Mouse (Mus musculus): ENCODE data around the gene Recql. TPM values are rescaled to one million over a fixed set of nuclear protein-coding genes. Genes with fewer than 3 reads are reported as not detected.

Gene Recql
- 18.8 and 22.1 TPM in 2 replicates for polyA plus RNA-seq (2015; fragmentation: Nextera tagmentation; extraction: Ambion mirVana)

DNA sequence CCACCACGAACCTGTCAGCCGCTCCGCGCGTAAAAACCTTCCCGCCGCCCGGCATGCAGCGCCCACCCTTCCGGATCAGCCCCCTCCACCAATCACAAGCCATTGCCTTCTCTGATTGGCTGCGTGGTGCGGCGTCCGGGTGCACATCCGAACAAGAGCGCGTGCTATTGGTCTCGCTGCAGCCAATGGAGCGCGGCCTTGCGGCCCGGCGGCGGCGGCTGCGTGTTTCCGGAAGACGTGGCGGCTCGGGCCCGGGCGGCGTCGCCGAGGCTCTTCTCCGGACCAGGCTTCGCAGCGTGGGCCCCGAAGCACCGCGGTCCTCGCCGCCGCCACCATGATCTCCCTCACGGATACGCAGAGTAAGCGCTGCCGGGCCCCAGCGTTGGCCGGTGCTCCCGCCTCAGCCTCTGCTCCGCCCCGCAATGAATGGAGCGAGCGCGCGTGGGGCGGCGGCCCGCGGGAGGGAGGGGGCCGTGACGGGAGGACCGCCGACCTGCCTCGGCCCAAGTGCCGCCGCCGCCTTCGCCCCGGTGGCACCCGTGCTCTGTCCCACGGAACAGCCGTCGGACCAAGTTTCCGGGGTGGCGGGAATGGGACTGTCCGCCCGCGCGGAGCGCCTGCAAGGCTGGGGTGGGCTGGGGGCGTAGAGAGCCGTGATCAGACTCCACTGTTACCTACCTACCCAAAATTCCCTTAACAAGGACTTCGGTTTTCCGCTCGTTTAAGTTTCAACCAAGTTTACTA, at the start of gene Recql, which contains the start of gene Golt1b:
Gene Recql (minus strand): TSS at position 77 of the 744 bp plus-strand sequence.
Gene Golt1b (plus strand): TSS at position 211 of the 744 bp plus-strand sequence.
- ATAC-seq (ENCODE audit: low read depth) (peak; percentile 99), DNase-seq (peak; percentile 95)
- under 1% methylated on average over 87 of the region's 87 CpGs for WGBS (ENCODE audit: insufficient replicate concordance)
- Histone ChIP-seq H3K4me3 (replicated peaks) (peak within 1 kb of the TSS; percentile 94), H3K27ac (peak within 1 kb of the TSS; percentile 83), H3K27me3 (no peaks in the 10 kb centered on the region), H3K9me3 (replicated peaks) (no peaks in the 10 kb centered on the region), H3K36me3 (peaks cover 3% of the 10 kb centered on the region), H3K9ac (peak within 1 kb of the TSS; percentile 92), H3K4me1 (replicated peaks) (peaks cover 44% of the 10 kb centered on the region), H3K4me2 (peak within 1 kb of the TSS; percentile 79)

DNA sequence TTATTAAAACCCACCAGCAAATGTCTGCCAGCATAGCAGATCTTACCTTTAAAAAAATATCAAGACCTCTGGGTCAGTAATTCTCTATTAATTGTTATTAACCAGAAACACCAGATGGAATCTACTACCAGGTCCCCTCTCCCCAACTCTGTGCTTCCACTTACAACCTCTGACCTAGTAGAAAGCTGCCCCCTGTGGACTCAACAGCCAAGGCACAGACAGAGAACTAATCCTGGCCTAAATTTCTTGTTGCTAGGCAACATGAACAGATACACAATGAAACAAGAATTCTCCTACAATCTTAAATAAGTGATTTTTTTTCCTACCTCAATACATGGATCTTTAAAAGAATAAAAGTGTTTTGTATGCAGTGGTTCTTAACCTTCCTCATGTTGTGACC, 42.2 kb upstream of the Recql start:
- H3K27me3 ChIP-seq: no peaks in the 10 kb centered on the region
- no peaks in the 10 kb centered on the region for H3K4me1 ChIP-seq (replicated peaks)
- H3K36me3 ChIP-seq: no peaks in the 10 kb centered on the region
- DNase-seq (no peak), ATAC-seq (ENCODE audit: low read depth) (no peak)
- no peak overlapping the region for H3K4me2 ChIP-seq
- H3K4me3 ChIP-seq (replicated peaks): no peak overlapping the region
- no peak overlapping the region for H3K9ac ChIP-seq
- H3K9me3 ChIP-seq (replicated peaks): no peaks in the 10 kb centered on the region
- H3K27ac ChIP-seq: no peak overlapping the region

DNA sequence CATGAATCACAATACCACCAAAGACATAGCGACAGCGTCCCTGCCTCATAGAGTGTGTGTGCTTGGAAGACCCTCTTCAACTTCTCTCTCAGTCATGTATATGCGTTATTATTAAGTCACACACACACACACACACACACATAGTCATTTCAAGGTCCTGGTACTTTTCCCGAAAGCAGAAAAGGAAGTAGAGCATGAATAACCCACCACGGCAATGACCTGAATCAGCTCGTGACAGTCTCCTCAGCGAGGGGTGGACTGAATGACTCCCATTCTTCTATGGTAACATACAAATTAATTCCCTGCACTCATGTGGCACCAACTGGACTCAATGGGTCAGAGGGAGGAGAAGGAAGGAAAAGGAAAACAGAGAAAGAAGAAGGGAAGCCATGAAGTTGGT, 38.1 kb upstream of the Recql start:
- no peak overlapping the region for H3K4me2 ChIP-seq
- 49% methylated on average over 7 of the region's 7 CpGs for WGBS (ENCODE audit: insufficient replicate concordance)
- ATAC-seq (ENCODE audit: low read depth) (no peak), DNase-seq (no peak)
- H3K36me3 ChIP-seq: no peaks in the 10 kb centered on the region
- no peaks in the 10 kb centered on the region for H3K4me1 ChIP-seq (replicated peaks)
- no peaks in the 10 kb centered on the region for H3K9me3 ChIP-seq (replicated peaks)
- H3K4me3 ChIP-seq (replicated peaks): no peak overlapping the region
- H3K27ac ChIP-seq: no peak overlapping the region
- no peak overlapping the region for H3K9ac ChIP-seq
- no peaks in the 10 kb centered on the region for H3K27me3 ChIP-seq

- Histone ChIP-seq H3K27ac (no peak overlapping the region), H3K27me3 (peaks cover 36% of the 10 kb centered on the region), H3K36me3 (no peaks in the 10 kb centered on the region), H3K4me1 (replicated peaks) (no peaks in the 10 kb centered on the region), H3K9me3 (replicated peaks) (no peaks in the 10 kb centered on the region), H3K9ac (no peak overlapping the region), H3K4me3 (replicated peaks) (peak overlapping the region; percentile 16; the same call in 1 of the 2 replicates), H3K4me2 (peak overlapping the region; percentile 32; the same call in 1 of the 2 replicates)
- ATAC-seq (ENCODE audit: low read depth) (no peak), DNase-seq (no peak)
- 4% methylated on average over 23 of the region's 24 CpGs for WGBS (ENCODE audit: insufficient replicate concordance)
These were observed 27.7 kb upstream of the Recql start for GRCm38 (mm10) chr6:142414597-142414996.

DNA sequence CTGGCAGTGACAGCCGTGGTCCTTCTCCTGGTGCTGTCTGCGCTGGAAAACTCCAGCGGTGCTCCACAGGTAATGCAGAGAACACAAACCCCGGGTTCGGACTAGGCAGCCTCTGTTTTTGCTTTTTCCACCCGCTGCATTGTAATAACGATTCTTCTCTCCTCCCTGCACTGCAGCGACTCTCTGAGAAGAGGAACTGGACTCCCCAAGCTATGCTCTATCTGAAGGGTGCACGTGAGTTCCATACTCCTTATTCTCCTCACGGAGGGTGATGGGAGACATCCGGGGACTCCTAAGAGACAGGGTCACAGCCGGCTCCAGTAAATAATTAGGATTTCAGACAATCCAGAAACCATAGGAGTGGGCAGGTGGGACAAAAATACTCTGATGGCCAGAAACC, 27.0 kb upstream of the Recql start:
- DNase-seq (no peak), ATAC-seq (ENCODE audit: low read depth) (no peak)
- WGBS (ENCODE audit: insufficient replicate concordance): 12% methylated on average over 12 of the region's 12 CpGs
- H3K27me3 ChIP-seq: peaks cover 36% of the 10 kb centered on the region
- H3K9ac ChIP-seq: no peak overlapping the region
- no peaks in the 10 kb centered on the region for H3K4me1 ChIP-seq (replicated peaks)
- H3K4me3 ChIP-seq (replicated peaks): no peak overlapping the region
- no peaks in the 10 kb centered on the region for H3K9me3 ChIP-seq (replicated peaks)
- H3K27ac ChIP-seq: no peak overlapping the region
- H3K4me2 ChIP-seq: no peak overlapping the region
- no peaks in the 10 kb centered on the region for H3K36me3 ChIP-seq

DNA sequence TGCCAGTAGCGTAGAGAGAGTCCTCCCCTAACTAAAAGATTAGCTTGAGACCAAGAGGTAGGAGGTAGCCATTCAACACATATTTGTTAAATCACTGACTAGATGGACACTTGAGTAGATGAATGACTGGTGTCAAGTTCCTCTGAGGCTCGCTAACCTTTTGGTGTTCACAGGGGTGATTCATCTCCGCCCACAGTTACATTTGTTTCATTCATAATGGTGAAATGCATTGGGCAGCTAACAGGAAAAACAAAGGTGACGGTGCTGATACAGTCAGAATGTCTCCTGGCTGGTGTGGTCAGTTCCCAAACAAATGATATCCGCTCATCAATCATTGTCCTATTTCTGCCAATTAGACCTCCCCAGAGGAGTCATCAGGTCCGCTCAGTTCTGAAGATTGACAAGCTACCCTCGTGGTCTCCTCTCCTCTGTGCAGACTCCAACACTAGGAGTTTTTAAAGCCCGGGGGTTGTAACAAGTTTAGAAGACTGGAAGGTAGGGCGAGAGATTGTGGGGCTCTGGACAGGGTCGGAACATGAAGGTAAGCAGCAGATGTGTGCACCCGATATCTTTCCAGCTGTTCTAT, 26.1 kb upstream of the Recql start, which contains the start of gene Spx:
Gene Spx (plus strand): TSS at position 536 of the 586 bp plus-strand sequence.
- DNase-seq (no peak), ATAC-seq (ENCODE audit: low read depth) (no peak)
- Histone ChIP-seq H3K27me3 (peaks cover 36% of the 10 kb centered on the region), H3K4me2 (no peak within 1 kb of the TSS), H3K9ac (no peak within 1 kb of the TSS), H3K4me1 (replicated peaks) (no peaks in the 10 kb centered on the region), H3K27ac (no peak within 1 kb of the TSS), H3K4me3 (replicated peaks) (no peak within 1 kb of the TSS), H3K36me3 (no peaks in the 10 kb centered on the region), H3K9me3 (replicated peaks) (no peaks in the 10 kb centered on the region)
- WGBS (ENCODE audit: insufficient replicate concordance): 60% methylated on average over 11 of the region's 11 CpGs

- Histone ChIP-seq H3K27me3 (peaks cover 36% of the 10 kb centered on the region), H3K27ac (no peak overlapping the region), H3K4me3 (replicated peaks) (no peak overlapping the region), H3K9ac (no peak overlapping the region), H3K9me3 (replicated peaks) (no peaks in the 10 kb centered on the region), H3K4me2 (no peak overlapping the region), H3K4me1 (replicated peaks) (no peaks in the 10 kb centered on the region), H3K36me3 (no peaks in the 10 kb centered on the region)
- WGBS (ENCODE audit: insufficient replicate concordance): 37% methylated on average over 1 of the region's 1 CpGs
- no peak for ATAC-seq (ENCODE audit: low read depth)
- no peak for DNase-seq
These were observed 24.3 kb upstream of the Recql start for GRCm38 (mm10) chr6:142411140-142411539.

- H3K9me3 ChIP-seq (replicated peaks): no peaks in the 10 kb centered on the region
- no peaks in the 10 kb centered on the region for H3K27me3 ChIP-seq
- 81% methylated on average over 6 of the region's 6 CpGs for WGBS (ENCODE audit: insufficient replicate concordance)
- H3K4me2 ChIP-seq: no peak overlapping the region
- H3K36me3 ChIP-seq: peaks cover 50% of the 10 kb centered on the region
- DNase-seq (no peak), ATAC-seq (ENCODE audit: low read depth) (no peak)
- H3K27ac ChIP-seq: no peak overlapping the region
- no peak overlapping the region for H3K4me3 ChIP-seq (replicated peaks)
- peaks cover 23% of the 10 kb centered on the region for H3K4me1 ChIP-seq (replicated peaks)
- no peak overlapping the region for H3K9ac ChIP-seq
These were observed 8.9 kb upstream of the Recql start for GRCm38 (mm10) chr6:142395756-142396155.

- H3K4me2 ChIP-seq: no peak overlapping the region
- H3K27me3 ChIP-seq: no peaks in the 10 kb centered on the region
- 62% methylated on average over 5 of the region's 5 CpGs for WGBS (ENCODE audit: insufficient replicate concordance)
These were observed 7.8 kb upstream of the Recql start for GRCm38 (mm10) chr6:142394669-142395068.

DNA sequence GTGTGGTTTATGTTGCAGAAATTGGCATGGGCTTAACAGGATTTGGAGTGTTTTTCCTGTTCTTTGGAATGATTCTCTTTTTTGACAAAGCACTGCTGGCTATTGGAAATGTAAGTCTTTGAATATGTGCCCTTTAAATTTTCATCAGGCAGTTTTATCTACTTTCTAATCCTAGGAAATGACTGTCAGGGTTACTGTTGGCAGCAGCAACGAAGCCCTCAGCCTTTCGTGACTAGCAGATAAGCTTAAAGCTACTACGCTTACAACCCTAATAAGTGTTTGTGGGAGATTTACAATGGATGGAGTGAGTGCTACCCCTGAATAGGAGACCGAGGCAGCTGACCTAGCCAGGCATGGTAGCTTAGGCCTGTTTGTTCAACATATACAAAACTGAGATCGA, 5.4 kb upstream of the Recql start:
- Histone ChIP-seq H3K36me3 (peaks cover 42% of the 10 kb centered on the region), H3K27me3 (no peaks in the 10 kb centered on the region), H3K4me2 (no peak overlapping the region), H3K27ac (peak overlapping the region; percentile 34; the same call in 1 of the 2 replicates), H3K4me1 (replicated peaks) (peaks cover 47% of the 10 kb centered on the region), H3K4me3 (replicated peaks) (no peak overlapping the region), H3K9ac (no peak overlapping the region; the same call in 1 of the 2 replicates), H3K9me3 (replicated peaks) (no peaks in the 10 kb centered on the region)
- 44% methylated on average over 5 of the region's 5 CpGs for WGBS (ENCODE audit: insufficient replicate concordance)
- ATAC-seq (ENCODE audit: low read depth): no peak
- no peak for DNase-seq

More at GRCm38 (mm10) chr6:142394669-142395068, 7.8 kb upstream of the Recql start:
- Histone ChIP-seq H3K4me1 (replicated peaks) (peaks cover 29% of the 10 kb centered on the region), H3K9ac (no peak overlapping the region), H3K4me3 (replicated peaks) (no peak overlapping the region), H3K36me3 (peaks cover 42% of the 10 kb centered on the region), H3K27ac (no peak overlapping the region), H3K9me3 (replicated peaks) (no peaks in the 10 kb centered on the region)
- DNase-seq (no peak), ATAC-seq (ENCODE audit: low read depth) (0 out of 2 replicates have a peak, but pooled peaks have one; percentile 12)

GRCm38 (mm10) chr6:142389101-142389500, 2.2 kb upstream of the Recql start:
- no peak for DNase-seq
- ATAC-seq (ENCODE audit: low read depth): no peak
- peaks cover 53% of the 10 kb centered on the region for H3K4me1 ChIP-seq (replicated peaks)
- H3K4me3 ChIP-seq (replicated peaks): no peak overlapping the region
- no peaks in the 10 kb centered on the region for H3K9me3 ChIP-seq (replicated peaks)
- 46% methylated on average over 2 of the region's 2 CpGs for WGBS (ENCODE audit: insufficient replicate concordance)
- H3K27ac ChIP-seq: no peak overlapping the region
- H3K9ac ChIP-seq: no peak overlapping the region; the same call in 1 of the 2 replicates
- peak overlapping the region; percentile 79 for H3K4me2 ChIP-seq
- H3K27me3 ChIP-seq: no peaks in the 10 kb centered on the region
- H3K36me3 ChIP-seq: peaks cover 16% of the 10 kb centered on the region

Measured in liver, embryonic 13.5 days (tissue).